Mouse (Mus musculus): ENCODE measurements around the gene Ciao2b. TPM values are rescaled to one million over a fixed set of nuclear protein-coding genes. Genes with fewer than 3 reads are reported as not detected.

The Ciao2b gene
- total RNA-seq, 4 experiments from 2014 or later = 28.4 to 34.8 (median 31.5) TPM

- DNase-seq (ENCODE audit: low spot score in 2 of 2) = no peak
These were observed 21.0 kb downstream of the Ciao2b start for GRCm38 (mm10) chr8:104620765-104621164.

GRCm38 (mm10) chr8:104613119-104613518, 28.6 kb downstream of the Ciao2b start:
- DNase-seq (ENCODE audit: low spot score in 2 of 2) = no peak

GRCm38 (mm10) chr8:104611613-104612012, 30.2 kb downstream of the Ciao2b start:
- DNase-seq (ENCODE audit: low spot score in 2 of 2) = no peak

GRCm38 (mm10) chr8:104610185-104610766, 31.5 kb downstream of the Ciao2b start:
- no peak for DNase-seq (ENCODE audit: low spot score in 2 of 2)

- DNase-seq (ENCODE audit: low spot score in 2 of 2) = no peak
These were observed 32.5 kb downstream of the Ciao2b start for GRCm38 (mm10) chr8:104609222-104609621.

- DNase-seq (ENCODE audit: low spot score in 2 of 2) = no peak
These were observed 33.8 kb downstream of the Ciao2b start for GRCm38 (mm10) chr8:104607944-104608343.

GRCm38 (mm10) chr8:104606329-104606728, 35.4 kb downstream of the Ciao2b start:
- no peak for DNase-seq (ENCODE audit: low spot score in 2 of 2)

GRCm38 (mm10) chr8:104603245-104603593, 38.5 kb downstream of the Ciao2b start:
- DNase-seq (ENCODE audit: low spot score in 2 of 2) = no peak

GRCm38 (mm10) chr8:104602468-104603244, 39.1 kb downstream of the Ciao2b start:
- DNase-seq (ENCODE audit: low spot score in 2 of 2) = peak; percentile 64 to 71

- DNase-seq (ENCODE audit: low spot score in 2 of 2) = no peak
These were observed 39.8 kb downstream of the Ciao2b start for GRCm38 (mm10) chr8:104601941-104602371.

GRCm38 (mm10) chr8:104601386-104601785, 40.4 kb downstream of the Ciao2b start:
- DNase-seq (ENCODE audit: low spot score in 2 of 2) = no peak

GRCm38 (mm10) chr8:104598496-104598895, 43.3 kb downstream of the Ciao2b start:
- no peak for DNase-seq (ENCODE audit: low spot score in 2 of 2)

- DNase-seq (ENCODE audit: low spot score in 2 of 2) = no peak
These were observed 44.1 kb downstream of the Ciao2b start for GRCm38 (mm10) chr8:104597656-104598055.

- DNase-seq (ENCODE audit: low spot score in 2 of 2) = no peak
These were observed 45.8 kb downstream of the Ciao2b start for GRCm38 (mm10) chr8:104595773-104596536.

GRCm38 (mm10) chr8:104594611-104595362, 47.0 kb downstream of the Ciao2b start:
- DNase-seq (ENCODE audit: low spot score in 2 of 2) = no peak

- no peak for DNase-seq (ENCODE audit: low spot score in 2 of 2)
These were observed 48.0 kb downstream of the Ciao2b start for GRCm38 (mm10) chr8:104593536-104594325.

GRCm38 (mm10) chr8:104592566-104592965, 49.2 kb downstream of the Ciao2b start:
- no peak for DNase-seq (ENCODE audit: low spot score in 2 of 2)

GRCm38 (mm10) chr8:104591856-104592255, 49.9 kb downstream of the Ciao2b start:
- no peak for DNase-seq (ENCODE audit: low spot score in 2 of 2)

GRCm38 (mm10) chr8:104591133-104591834, 50.5 kb downstream of the Ciao2b start, which contains the start of gene Pdp2:
TSS of gene Pdp2 (plus strand) at chr8:104591451.
- peak; percentile 86 to 93 for DNase-seq (ENCODE audit: low spot score in 2 of 2)

GRCm38 (mm10) chr8:104590284-104590683, 51.5 kb downstream of the Ciao2b start:
- DNase-seq (ENCODE audit: low spot score in 2 of 2) = no peak

Measured in left cerebral cortex, adult 8-10 months (tissue).